Mouse (Mus musculus): ENCODE results near the gene Cnn3.

The Cnn3 gene

DNA sequence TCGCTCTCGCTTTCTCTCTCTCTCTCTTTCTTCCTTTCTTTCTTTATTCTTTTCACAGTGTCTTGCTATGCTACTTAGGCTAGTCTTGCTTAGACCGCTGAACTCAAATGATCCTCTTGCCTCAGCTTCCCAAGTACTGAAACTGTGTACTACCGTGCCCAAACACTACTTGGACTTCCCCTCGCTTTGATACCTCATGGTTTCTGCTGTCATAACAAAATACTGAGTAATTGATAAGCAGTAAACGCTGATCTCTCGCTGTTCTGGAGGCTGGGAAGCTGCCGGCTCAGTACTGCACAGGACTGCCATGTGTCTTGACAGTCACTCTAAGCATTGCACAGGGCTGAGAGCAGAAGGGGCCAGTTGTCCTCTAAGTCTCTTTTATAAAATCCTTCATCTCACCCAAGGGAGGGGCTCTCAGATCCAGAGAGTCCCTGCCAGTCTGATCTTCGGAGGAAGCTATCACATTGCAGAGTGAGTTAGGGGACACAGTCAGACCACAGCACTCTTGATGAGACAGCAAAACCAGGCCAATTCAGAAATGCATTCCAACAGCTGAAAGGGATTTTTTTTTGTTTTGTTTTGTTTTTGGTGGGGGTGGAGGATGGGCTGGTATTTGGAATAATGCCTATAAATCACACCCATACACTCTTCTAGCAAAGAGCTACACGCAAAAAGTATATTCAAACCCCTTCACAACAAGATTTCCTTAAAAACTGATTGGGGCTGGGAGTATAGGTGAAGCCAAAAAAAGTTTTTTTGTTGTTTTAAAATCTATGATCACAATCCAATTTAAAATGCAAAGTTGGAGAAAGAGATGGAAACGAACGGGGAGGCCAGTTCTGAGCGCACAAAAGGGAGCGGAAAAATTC lies 8.7 kb upstream of the Cnn3 start:
- in situ Hi-C loops (cut with MboI; ENCODE audit: unreplicated experiment in 2 of 2) = no loop called here

GRCm38 (mm10) chr3:121418251-121418601 lies 8.1 kb upstream of the Cnn3 start:
- in situ Hi-C loops (cut with MboI; ENCODE audit: unreplicated experiment in 2 of 2) = no loop called here

DNA sequence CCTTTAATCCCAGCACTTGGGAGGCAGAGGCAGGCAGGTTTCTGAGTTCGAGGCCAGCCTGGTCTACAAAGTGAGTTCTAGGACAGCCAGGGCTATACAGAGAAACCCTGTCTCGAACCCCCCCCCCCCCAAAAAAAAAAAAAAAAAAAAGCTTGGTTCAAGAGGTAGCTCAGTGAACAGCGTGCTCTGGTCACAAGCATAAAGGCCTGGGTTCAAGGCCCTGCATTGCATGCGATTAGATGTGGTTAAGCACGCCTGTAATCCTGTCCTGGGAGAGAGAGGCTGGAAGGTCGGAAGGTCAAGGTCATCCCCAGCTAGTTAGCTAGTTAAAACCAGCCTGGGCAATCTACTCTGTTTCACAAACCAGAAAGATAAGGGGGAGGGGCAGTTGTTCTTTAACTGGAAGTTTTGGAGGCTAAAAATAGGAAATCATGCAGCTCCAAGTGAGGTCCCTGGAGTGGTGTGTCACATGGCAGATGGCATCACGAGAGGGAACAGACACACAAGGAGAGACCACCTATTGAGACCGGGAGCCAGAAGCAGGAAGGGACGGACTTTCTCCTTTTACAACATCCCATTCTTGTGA lies 7.4 kb upstream of the Cnn3 start:
- in situ Hi-C loops (cut with MboI; ENCODE audit: unreplicated experiment in 2 of 2) = no loop called here

DNA sequence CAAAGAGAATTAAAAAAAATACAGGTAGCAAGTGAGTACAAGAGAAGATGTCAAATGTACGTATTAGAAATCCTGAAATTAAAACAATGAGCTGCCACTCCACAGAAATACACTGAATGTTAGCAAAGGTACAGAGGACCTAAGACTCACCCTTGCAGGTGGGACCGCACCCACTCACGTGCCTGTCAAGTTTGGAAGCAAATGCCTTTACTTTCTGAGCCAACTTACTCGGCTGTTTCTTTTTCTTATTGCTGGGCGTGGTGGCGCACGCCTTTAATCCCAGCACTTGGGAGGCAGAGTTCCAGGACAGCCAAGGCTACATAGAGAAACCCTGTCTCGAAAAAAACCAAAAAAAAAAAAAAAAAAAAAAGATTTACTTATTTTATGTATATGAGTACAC lies 3.9 kb upstream of the Cnn3 start:
- in situ Hi-C loops (cut with MboI; ENCODE audit: unreplicated experiment in 2 of 2) = loop anchor here (5.0 to 10.0 kb wide), 2 partner anchors 35 to 48 kb away; no protein-coding TSS in a partner anchor

- in situ Hi-C loops (cut with MboI; ENCODE audit: unreplicated experiment in 2 of 2) = loop anchor here in 1 of 2 experiments (10.0 kb wide), 1 partner anchor 52 kb away; no protein-coding TSS in a partner anchor
Measured at GRCm38 (mm10) chr3:121426621-121427519, 573 bp downstream of the Cnn3 start.

- in situ Hi-C loops (cut with MboI; ENCODE audit: unreplicated experiment in 2 of 2) = loop anchor here in 1 of 2 experiments (10.0 kb wide), 1 partner anchor 53 kb away; no protein-coding TSS in a partner anchor
Measured at GRCm38 (mm10) chr3:121427520-121427908, 1.2 kb downstream of the Cnn3 start.

- in situ Hi-C loops (cut with MboI; ENCODE audit: unreplicated experiment in 2 of 2) = loop anchor here in 1 of 2 experiments (10.0 kb wide), 1 partner anchor 53 kb away; no protein-coding TSS in a partner anchor
Measured at GRCm38 (mm10) chr3:121428230-121428629, 1.9 kb downstream of the Cnn3 start.

DNA sequence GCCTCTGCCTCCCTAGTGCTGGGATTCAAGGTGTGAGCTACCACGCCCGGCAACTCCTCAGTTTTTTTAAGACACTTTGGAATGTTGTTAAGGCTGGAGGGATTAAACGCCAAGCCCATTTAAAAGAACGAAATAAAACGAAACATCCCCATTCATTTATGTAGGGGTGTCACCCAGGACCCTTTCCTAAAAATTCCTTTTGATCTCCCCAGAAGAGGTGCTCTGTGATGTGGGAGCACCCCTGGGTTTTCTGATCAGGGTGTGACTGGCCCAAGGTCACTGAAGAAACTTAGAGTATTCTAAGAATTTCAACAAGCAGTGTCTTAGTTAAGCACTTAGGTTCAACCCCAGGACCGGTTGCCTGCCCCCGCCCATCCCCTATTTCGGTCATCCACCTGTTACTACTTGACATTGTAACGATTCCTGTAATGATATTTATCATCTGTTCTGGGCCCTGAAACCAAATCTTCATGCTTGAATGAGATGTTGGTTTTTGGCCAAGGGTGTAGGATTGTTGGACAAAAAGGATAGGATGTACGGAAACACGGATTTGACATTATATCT lies 2.5 kb downstream of the Cnn3 start:
- in situ Hi-C loops (cut with MboI; ENCODE audit: unreplicated experiment in 2 of 2) = loop anchor here in 1 of 2 experiments (10.0 kb wide), 1 partner anchor 54 kb away; no protein-coding TSS in a partner anchor

DNA sequence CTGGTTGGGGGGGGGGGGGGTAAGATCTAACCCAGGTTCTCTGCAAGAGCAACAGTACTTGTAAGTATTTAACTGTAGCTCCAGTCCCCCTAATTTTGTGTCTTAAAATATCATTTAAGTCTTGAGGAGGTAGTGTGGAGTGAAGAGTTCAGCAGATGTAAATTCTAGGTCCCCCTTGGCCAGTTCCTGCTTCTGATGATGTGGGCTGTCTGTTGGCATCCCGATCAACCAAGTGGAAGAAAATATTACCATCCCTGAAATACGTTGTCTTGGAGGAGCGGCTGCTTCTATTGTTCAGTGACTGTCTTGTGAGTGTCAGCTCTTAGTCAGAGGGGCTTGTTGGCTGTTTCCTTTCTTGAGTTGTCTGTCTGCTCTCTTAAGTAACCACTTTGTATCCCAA lies 3.2 kb downstream of the Cnn3 start:
- in situ Hi-C loops (cut with MboI; ENCODE audit: unreplicated experiment in 2 of 2) = loop anchor here in 1 of 2 experiments (10.0 kb wide), 1 partner anchor 55 kb away; no protein-coding TSS in a partner anchor

DNA sequence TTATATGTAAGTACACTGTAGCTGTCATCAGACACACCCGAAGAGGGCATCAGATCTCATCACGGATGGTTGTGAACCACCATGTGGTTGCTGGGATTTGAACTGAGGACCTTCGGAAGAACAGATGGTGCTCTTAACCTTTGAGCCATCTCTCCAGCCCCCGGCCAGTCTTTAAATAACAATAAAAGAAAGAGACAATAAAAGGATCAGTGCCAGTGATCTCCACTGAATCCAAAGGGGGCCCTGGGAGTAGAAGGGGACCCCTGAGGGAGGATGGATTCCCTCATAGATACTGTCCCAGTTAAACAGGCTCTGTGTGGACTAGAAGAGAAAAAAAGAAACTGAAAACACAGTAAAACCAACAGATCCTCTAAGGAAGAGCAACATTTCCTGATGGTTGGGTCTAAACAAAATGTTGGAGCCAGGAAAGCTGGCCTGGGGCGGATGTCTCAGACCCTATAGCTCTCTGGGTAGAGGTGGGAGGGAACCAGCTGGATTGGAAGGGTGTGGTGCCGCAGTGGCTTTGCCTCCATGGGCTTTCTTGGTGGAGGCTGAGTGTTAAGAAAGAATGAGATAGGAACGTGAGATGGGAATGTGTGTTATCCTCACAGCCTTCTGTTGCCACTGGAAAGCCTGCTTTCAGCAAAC lies 4.1 kb downstream of the Cnn3 start:
- in situ Hi-C loops (cut with MboI; ENCODE audit: unreplicated experiment in 2 of 2) = loop anchor here (5.0 kb wide), 2 partner anchors 67 to 113 kb away; no protein-coding TSS in a partner anchor

- in situ Hi-C loops (cut with MboI; ENCODE audit: unreplicated experiment in 2 of 2) = loop anchor here (5.0 kb wide), 2 partner anchors 64 to 116 kb away; no protein-coding TSS in a partner anchor
Measured at GRCm38 (mm10) chr3:121433359-121433758, 7.1 kb downstream of the Cnn3 start.

GRCm38 (mm10) chr3:121433968-121434533 lies 7.8 kb downstream of the Cnn3 start:
- in situ Hi-C loops (cut with MboI; ENCODE audit: unreplicated experiment in 2 of 2) = loop anchor here (5.0 kb wide), 2 partner anchors 63 to 117 kb away; no protein-coding TSS in a partner anchor

GRCm38 (mm10) chr3:121435296-121435695 lies 9.0 kb downstream of the Cnn3 start:
- in situ Hi-C loops (cut with MboI; ENCODE audit: unreplicated experiment in 2 of 2) = no loop called here

DNA sequence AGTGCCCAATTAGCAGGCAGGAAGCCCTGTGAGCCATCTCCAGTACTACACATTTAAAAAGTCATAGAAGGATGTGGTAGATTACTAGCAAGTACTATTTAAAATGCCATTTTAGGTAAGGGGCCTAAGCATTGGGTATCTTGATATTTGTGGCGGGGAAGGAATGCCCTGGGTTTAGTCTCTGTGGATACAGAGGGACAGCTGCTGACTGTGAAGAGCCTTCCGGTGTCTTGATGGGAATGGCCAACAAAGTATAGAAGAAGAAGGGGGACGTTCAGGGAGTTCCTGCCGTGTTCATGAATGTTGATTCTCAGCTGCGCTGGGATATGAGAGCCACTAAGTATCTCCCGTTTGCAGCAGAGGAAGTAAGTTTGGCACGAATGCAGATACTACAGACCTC lies 10.8 kb downstream of the Cnn3 start:
- in situ Hi-C loops (cut with MboI; ENCODE audit: unreplicated experiment in 2 of 2) = no loop called here

- in situ Hi-C loops (cut with MboI; ENCODE audit: unreplicated experiment in 2 of 2) = no loop called here
Measured at GRCm38 (mm10) chr3:121437996-121438395, 11.7 kb downstream of the Cnn3 start.

DNA sequence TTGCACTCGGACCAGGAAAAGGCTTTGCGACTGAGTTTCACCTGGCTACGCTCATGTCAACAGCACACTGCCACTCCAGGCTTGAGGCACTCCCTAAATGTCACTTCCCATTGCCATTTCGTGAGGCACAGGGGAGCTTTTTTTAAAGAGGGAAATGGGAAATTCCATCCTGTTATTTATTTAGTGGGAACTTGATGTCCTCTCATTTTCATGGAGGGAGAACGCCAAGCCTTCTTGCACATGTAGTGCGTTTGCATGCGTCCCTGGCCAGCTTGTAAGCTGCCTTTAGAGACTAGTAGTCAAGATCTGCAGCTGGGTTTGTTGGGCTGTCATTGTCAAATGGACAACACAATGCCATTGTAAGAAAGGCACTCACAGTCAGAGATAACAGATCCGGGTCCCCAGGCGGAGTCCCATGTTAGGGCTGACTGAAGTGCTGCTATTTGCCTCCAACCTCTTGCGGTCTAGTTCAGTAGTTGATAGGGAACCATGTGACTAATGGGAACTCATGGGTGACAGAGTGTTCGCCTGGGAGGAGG lies 13.4 kb downstream of the Cnn3 start:
- in situ Hi-C loops (cut with MboI; ENCODE audit: unreplicated experiment in 2 of 2) = loop anchor here in 1 of 2 experiments (5.0 kb wide), 1 partner anchor 122 kb away; no protein-coding TSS in a partner anchor

- in situ Hi-C loops (cut with MboI; ENCODE audit: unreplicated experiment in 2 of 2) = loop anchor here in 1 of 2 experiments (5.0 kb wide), 1 partner anchor 124 kb away; no protein-coding TSS in a partner anchor
Measured at GRCm38 (mm10) chr3:121441504-121441903, 15.2 kb downstream of the Cnn3 start.

DNA sequence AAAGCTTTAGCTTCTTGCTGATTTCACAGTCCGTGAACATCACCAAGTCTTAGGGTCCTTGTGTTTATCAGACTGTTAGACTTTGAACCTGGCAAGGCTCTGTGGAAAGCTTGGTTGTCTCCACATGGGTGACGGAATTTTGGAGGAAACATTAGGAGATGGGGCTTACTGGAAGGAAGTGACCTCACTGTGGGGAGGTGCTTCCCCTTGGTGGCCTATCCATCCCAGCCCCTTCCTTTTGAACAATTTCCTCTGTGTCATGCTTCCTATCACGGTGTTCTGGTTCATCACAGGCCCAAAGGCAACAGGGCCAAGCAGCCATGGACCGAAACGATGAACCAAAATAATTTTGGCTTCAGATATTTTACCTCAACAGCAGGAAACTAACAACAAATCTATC lies 16.0 kb downstream of the Cnn3 start:
- in situ Hi-C loops (cut with MboI; ENCODE audit: unreplicated experiment in 2 of 2) = loop anchor here in 1 of 2 experiments (5.0 kb wide), 1 partner anchor 125 kb away; no protein-coding TSS in a partner anchor

GRCm38 (mm10) chr3:121443861-121444271 lies 17.6 kb downstream of the Cnn3 start:
- in situ Hi-C loops (cut with MboI; ENCODE audit: unreplicated experiment in 2 of 2) = loop anchor here in 1 of 2 experiments (5.0 kb wide), 1 partner anchor 127 kb away; no protein-coding TSS in a partner anchor
